Mouse (Mus musculus) heart, embryonic 11.5 days (tissue): Measurements from ENCODE around the gene Gltpd2. TPM values are rescaled to one million over a fixed set of nuclear protein-coding genes. Genes with fewer than 3 reads are reported as not detected.
A peak's percentile ranks its signal among the peaks of the same experiment; 100 is the strongest.
"Not testable (repeated sequence)": the region's sequence is repeated elsewhere in the genome, so short reads cannot be mapped to it uniquely, and the experiment has no call there.

Source experiments
- ATAC-seq: fragments of 200-750 bp; cut with Nextera tagmentation; replicated peaks from 2 replicates; pipeline ENCODE4 v1.8.0; 2017; ENCODE audit warnings: moderate library complexity; ENCODE audit not compliant: insufficient number of reproducible peaks, low FRiP score, low TSS enrichment
- H3K27ac ChIP-seq: fragments of 300-500 bp; sonication (generic); 2 replicates; pipeline ENCODE4 v1.5.1; 2014; ENCODE audit warnings: mild to moderate bottlenecking, low read depth, low read length
- H3K27me3 ChIP-seq: fragments of 300-500 bp; sonication (generic); 2 replicates; pipeline ENCODE4 v1.6.1; 2014; ENCODE audit warnings: mild to moderate bottlenecking, low read length, mixed read lengths; ENCODE audit not compliant: control insufficient read depth, insufficient read depth
- H3K36me3 ChIP-seq: fragments of 300-500 bp; sonication (generic); 2 replicates; pipeline ENCODE4 v1.6.1; 2014; ENCODE audit warnings: mild to moderate bottlenecking, low read length, moderate library complexity, mixed read lengths; ENCODE audit not compliant: control insufficient read depth, insufficient read depth
- H3K4me1 ChIP-seq: fragments of 300-500 bp; sonication (generic); 2 replicates; pipeline ENCODE4 v1.6.1; 2014; ENCODE audit warnings: low read length; ENCODE audit not compliant: control insufficient read depth, insufficient read depth
- H3K4me2 ChIP-seq: fragments of 300-500 bp; sonication (generic); 2 replicates; pipeline ENCODE4 v1.6.1; 2014; ENCODE audit warnings: mild to moderate bottlenecking, moderate library complexity
- H3K4me3 ChIP-seq: fragments of 300-500 bp; sonication (generic); 2 replicates; pipeline ENCODE4 v1.5.1; 2014; ENCODE audit warnings: low read depth, low read length
- H3K9ac ChIP-seq: fragments of 300-500 bp; sonication (generic); 2 replicates; pipeline ENCODE4 v1.6.1; 2014; ENCODE audit warnings: mild to moderate bottlenecking, low read depth, low read length, moderate library complexity
- H3K9me3 ChIP-seq: fragments of 300-500 bp; sonication (generic); replicated peaks from 2 replicates; pipeline ENCODE4 v1.6.1; 2016; ENCODE audit warnings: low read length; ENCODE audit not compliant: control insufficient read depth
- WGBS: fragments of 180-500 bp; shearing (Covaris S2); extraction: QIAGEN DNeasy Blood & Tissue Kit; methylation state at CpG from one replicate; pipeline ENCODE4 v1.1.7; 2014; ENCODE audit not compliant: insufficient replicate concordance; 5-methylcytosine and 5-hydroxymethylcytosine counted together
- polyA plus RNA-seq: library from polyadenylated mRNA; unstranded; fragments of >200 nt; fragmentation: Nextera tagmentation; extraction: Ambion mirVana; gene quantifications from 2 replicates; pipeline ENCODE4 v1.2.1, GENCODE M21; 2014

Gltpd2 gene
- 0.84 TPM in 1 of 2 replicates, not detected in the other for polyA plus RNA-seq

GRCm38 (mm10) chr11:70518923-70519322, at the start of gene Gltpd2:
Gene Gltpd2, plus strand, starts transcription at chr11:70519196.
- ATAC-seq, result no peak
- Histone ChIP-seq H3K4me2 (peak within 1 kb of the TSS; percentile 76), H3K4me1 (peaks cover 12% of the 10 kb centered on the region), H3K9ac (peak within 1 kb of the TSS; percentile 80), H3K27me3 (peaks cover 2% of the 10 kb centered on the region; the same call in 1 of the 2 replicates), H3K9me3 (no peaks in the 10 kb centered on the region), H3K36me3 (no peaks in the 10 kb centered on the region), H3K4me3 (peak within 1 kb of the TSS; percentile 41), H3K27ac (peak within 1 kb of the TSS; percentile 68)
- WGBS, result 80% methylated on average over 10 of the region's 10 CpGs

GRCm38 (mm10) chr11:70469764-70470163, 49.2 kb upstream of the Gltpd2 start:
- Histone ChIP-seq H3K4me2 (no peak overlapping the region), H3K27me3 (peaks cover 5% of the 10 kb centered on the region; the same call in 1 of the 2 replicates), H3K36me3 (no peaks in the 10 kb centered on the region), H3K27ac (no peak overlapping the region), H3K4me3 (no peak overlapping the region), H3K9ac (no peak overlapping the region), H3K4me1 (peaks cover 10% of the 10 kb centered on the region; the same call in 1 of the 2 replicates), H3K9me3 (no peaks in the 10 kb centered on the region)
- 73% methylated on average over 3 of the region's 3 CpGs for WGBS
- ATAC-seq, result no peak

GRCm38 (mm10) chr11:70472716-70473115, 46.3 kb upstream of the Gltpd2 start:
- H3K9ac ChIP-seq, result no peak overlapping the region
- H3K27ac ChIP-seq, result no peak overlapping the region
- H3K4me3 ChIP-seq, result no peak overlapping the region
- H3K4me2 ChIP-seq, result no peak overlapping the region
- no peaks in the 10 kb centered on the region for H3K27me3 ChIP-seq
- no peaks in the 10 kb centered on the region for H3K36me3 ChIP-seq
- no peaks in the 10 kb centered on the region for H3K4me1 ChIP-seq
- H3K9me3 ChIP-seq, result no peaks in the 10 kb centered on the region
- no peak for ATAC-seq

- H3K9ac ChIP-seq, H3K4me3 ChIP-seq, H3K36me3 ChIP-seq, H3K9me3 ChIP-seq, H3K27me3 ChIP-seq, H3K4me2 ChIP-seq, ATAC-seq, H3K27ac ChIP-seq, H3K4me1 ChIP-seq: not testable (repeated sequence)
- WGBS, result 83% methylated on average over 5 of the region's 5 CpGs
Observed at GRCm38 (mm10) chr11:70473291-70473690, 45.7 kb upstream of the Gltpd2 start.

GRCm38 (mm10) chr11:70474872-70475534, 44.0 kb upstream of the Gltpd2 start:
- H3K9me3 ChIP-seq, result no peaks in the 10 kb centered on the region
- no peaks in the 10 kb centered on the region for H3K36me3 ChIP-seq
- ATAC-seq, result no peak
- no peaks in the 10 kb centered on the region for H3K4me1 ChIP-seq
- H3K9ac ChIP-seq, result no peak overlapping the region
- no peak overlapping the region for H3K4me2 ChIP-seq
- H3K4me3 ChIP-seq, result no peak overlapping the region
- no peak overlapping the region for H3K27ac ChIP-seq
- 64% methylated on average over 12 of the region's 12 CpGs for WGBS
- no peaks in the 10 kb centered on the region for H3K27me3 ChIP-seq

GRCm38 (mm10) chr11:70485498-70485897, 33.5 kb upstream of the Gltpd2 start:
- WGBS, result 52% methylated on average over 2 of the region's 2 CpGs

GRCm38 (mm10) chr11:70487816-70488215, 31.2 kb upstream of the Gltpd2 start:
- H3K9ac ChIP-seq, result no peak overlapping the region
- no peaks in the 10 kb centered on the region for H3K27me3 ChIP-seq
- no peak overlapping the region for H3K4me2 ChIP-seq
- 26% methylated on average over 4 of the region's 4 CpGs for WGBS
- H3K4me1 ChIP-seq, result no peaks in the 10 kb centered on the region
- H3K9me3 ChIP-seq, result no peaks in the 10 kb centered on the region
- no peak overlapping the region for H3K4me3 ChIP-seq
- no peaks in the 10 kb centered on the region for H3K36me3 ChIP-seq
- no peak for ATAC-seq
- H3K27ac ChIP-seq, result no peak overlapping the region

More at GRCm38 (mm10) chr11:70485498-70485897, 33.5 kb upstream of the Gltpd2 start:
- Histone ChIP-seq H3K9ac (no peak overlapping the region), H3K9me3 (no peaks in the 10 kb centered on the region), H3K4me1 (no peaks in the 10 kb centered on the region), H3K27me3 (no peaks in the 10 kb centered on the region), H3K4me3 (no peak overlapping the region), H3K27ac (no peak overlapping the region), H3K4me2 (no peak overlapping the region), H3K36me3 (no peaks in the 10 kb centered on the region)
- ATAC-seq, result no peak

GRCm38 (mm10) chr11:70489138-70489537, 29.9 kb upstream of the Gltpd2 start:
- WGBS, result 78% methylated on average over 3 of the region's 3 CpGs
- no peak overlapping the region for H3K9ac ChIP-seq
- H3K27ac ChIP-seq, result no peak overlapping the region
- H3K9me3 ChIP-seq, result no peaks in the 10 kb centered on the region
- no peak overlapping the region for H3K4me2 ChIP-seq
- H3K36me3 ChIP-seq, result no peaks in the 10 kb centered on the region
- no peak for ATAC-seq
- no peaks in the 10 kb centered on the region for H3K4me1 ChIP-seq
- H3K4me3 ChIP-seq, result no peak overlapping the region
- no peaks in the 10 kb centered on the region for H3K27me3 ChIP-seq

GRCm38 (mm10) chr11:70489684-70490083, 29.3 kb upstream of the Gltpd2 start:
- no peak overlapping the region for H3K9ac ChIP-seq
- 82% methylated on average over 6 of the region's 6 CpGs for WGBS
- no peaks in the 10 kb centered on the region for H3K36me3 ChIP-seq
- no peak overlapping the region for H3K4me2 ChIP-seq
- ATAC-seq, result no peak
- H3K27ac ChIP-seq, result no peak overlapping the region
- no peaks in the 10 kb centered on the region for H3K9me3 ChIP-seq
- H3K4me3 ChIP-seq, result no peak overlapping the region
- H3K4me1 ChIP-seq, result no peaks in the 10 kb centered on the region
- no peaks in the 10 kb centered on the region for H3K27me3 ChIP-seq
